Mouse (Mus musculus) mesoderm, embryonic 11.5 days (tissue): ENCODE results near the gene Dynll1.
"Not testable (repeated sequence)": the region's sequence is repeated elsewhere in the genome, so short reads cannot be mapped to it uniquely, and the experiment has no call there.

Experiments used
- DNase-seq: peaks from one replicate; pipeline ENCODE4 v3.0.0-alpha.2; 2012; ENCODE audit warnings: low read depth, low spot score

The Dynll1 gene

GRCm38 (mm10) chr5:115312816-115313667, 12.2 kb upstream of the Dynll1 start:
- DNase-seq = no peak

DNA sequence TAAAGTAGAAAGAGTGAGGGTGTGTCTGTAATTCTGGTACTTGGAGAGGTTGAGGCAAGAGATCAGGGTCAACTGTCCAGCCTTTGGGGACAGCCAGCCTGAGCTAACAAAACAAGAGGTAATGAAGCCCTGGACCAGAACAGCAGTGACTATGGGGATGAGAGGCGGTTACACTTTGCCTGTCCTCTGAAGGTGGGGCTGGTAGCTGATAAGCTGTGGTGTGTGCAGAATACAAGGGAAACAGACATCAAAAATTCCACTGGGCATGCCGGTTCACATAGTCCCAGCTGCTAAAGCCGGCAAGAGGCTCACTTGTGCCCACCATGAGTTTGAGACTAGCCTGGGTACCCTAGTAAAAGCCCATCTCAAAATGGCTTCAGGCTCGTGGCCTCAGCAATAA, 11.6 kb upstream of the Dynll1 start:
- no peak for DNase-seq

GRCm38 (mm10) chr5:115302190-115302589, 1.4 kb upstream of the Dynll1 start:
- not testable (repeated sequence) for DNase-seq

- DNase-seq = no peak
These were observed 816 bp upstream of the Dynll1 start for GRCm38 (mm10) chr5:115301615-115302014.

GRCm38 (mm10) chr5:115300035-115300744, 609 bp downstream of the Dynll1 start:
- DNase-seq = peak; percentile 81

GRCm38 (mm10) chr5:115296347-115296746, 4.5 kb downstream of the Dynll1 start:
- DNase-seq = no peak

DNA sequence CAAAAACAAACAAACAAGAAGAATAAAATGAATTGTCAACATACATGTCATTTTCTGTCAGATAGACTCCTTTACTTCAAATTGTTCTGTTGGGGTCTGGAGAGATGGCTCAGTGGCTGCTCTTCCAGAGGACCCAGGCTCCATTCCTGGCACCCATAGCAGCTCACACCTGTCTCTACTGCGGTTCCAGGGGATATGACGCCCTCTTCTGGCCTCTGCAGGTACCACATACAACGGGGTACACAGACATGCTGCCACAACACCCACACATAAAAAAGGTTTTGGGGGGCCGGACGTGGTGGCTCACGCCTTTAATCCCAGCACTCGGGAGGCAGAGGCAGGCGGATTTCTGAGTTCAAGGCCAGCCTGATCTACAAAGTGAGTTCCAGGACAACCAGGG, 6.6 kb downstream of the Dynll1 start:
- DNase-seq = no peak

DNA sequence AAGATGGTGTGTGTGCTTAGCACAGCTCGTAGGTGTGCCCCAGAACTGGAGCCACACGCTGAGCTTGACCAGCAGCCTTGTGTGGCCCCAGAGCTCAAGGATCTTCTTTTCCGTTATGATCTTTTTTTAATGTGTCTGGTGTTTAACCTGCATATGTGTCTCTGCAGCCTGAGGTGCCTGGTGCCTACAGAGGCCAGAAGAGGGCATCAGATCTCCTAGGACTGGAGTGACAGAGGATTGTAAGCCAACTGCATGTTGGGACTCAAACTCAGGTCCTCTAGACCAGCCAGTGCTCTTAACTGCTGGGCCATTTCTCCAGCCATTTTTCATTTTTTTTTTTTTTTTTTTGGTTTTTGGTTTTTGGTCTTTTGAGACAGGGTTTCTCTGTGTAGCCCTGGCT, 16.1 kb downstream of the Dynll1 start:
- DNase-seq = no peak

- no peak for DNase-seq
These were observed 20.6 kb downstream of the Dynll1 start for GRCm38 (mm10) chr5:115280050-115280687.

DNA sequence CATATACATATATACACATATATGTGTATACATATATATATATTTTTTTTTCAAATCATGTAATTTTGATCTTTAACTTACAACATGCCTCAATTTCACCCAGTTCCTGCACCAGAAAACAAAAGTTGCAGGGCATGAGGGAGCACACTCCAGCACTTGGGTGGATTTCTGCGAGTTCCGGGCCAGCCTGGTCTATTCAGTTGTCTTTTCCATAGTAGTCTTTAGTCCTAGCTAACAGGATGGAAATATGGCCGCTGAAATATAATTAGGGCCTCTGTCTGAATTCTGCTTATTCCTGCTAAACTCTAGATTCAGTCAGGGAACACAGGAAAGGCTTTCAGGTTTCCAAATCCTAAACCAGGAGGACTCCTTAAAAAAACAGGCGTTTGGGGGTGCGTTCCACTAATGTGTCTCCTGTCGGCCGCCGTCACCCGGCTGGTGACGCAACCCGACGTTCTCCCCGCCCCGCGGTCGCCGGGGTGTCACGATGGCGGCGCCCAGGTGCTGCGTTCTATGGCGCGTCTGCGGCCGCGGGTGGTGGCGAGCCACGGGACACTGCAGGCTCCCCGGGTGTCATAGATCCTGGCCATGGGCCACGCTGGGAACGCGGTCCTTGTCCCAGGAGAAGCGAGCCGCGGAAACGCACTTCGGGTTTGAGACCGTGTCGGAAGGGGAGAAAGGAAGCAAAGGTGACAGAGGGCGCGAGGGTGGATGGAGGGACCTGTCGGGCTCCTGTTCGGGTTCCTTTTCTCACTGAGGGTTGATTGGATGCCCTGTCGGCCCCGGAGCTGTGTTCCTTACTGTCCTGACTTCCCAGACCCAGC, 21.4 kb downstream of the Dynll1 start, which contains the start of gene Coq5:
Coq5 (plus strand) TSS at position 441 of the 824 bp plus-strand sequence.
- peak; percentile 71 for DNase-seq

- DNase-seq = no peak
These were observed 22.0 kb downstream of the Dynll1 start for GRCm38 (mm10) chr5:115278785-115279184.

DNA sequence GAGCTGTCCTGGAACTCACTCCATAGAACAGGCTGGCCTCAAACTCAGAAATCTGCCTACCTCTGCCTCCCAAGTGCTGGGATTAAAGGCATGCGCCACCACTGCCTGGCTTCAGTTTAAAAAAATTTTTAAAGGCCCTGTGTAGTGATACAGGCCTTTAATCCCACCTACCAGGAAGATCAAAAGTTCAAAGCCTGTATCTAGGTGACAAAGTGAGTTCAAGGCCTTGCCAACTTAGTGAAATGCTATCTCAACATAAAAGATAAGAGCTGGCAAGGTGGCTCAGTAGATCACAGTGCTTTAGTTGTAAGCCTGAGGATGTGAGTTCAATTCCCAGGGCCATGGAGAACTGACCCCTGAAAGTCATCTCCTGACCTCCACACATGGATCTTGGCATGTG, 22.7 kb downstream of the Dynll1 start:
- DNase-seq = no peak

DNA sequence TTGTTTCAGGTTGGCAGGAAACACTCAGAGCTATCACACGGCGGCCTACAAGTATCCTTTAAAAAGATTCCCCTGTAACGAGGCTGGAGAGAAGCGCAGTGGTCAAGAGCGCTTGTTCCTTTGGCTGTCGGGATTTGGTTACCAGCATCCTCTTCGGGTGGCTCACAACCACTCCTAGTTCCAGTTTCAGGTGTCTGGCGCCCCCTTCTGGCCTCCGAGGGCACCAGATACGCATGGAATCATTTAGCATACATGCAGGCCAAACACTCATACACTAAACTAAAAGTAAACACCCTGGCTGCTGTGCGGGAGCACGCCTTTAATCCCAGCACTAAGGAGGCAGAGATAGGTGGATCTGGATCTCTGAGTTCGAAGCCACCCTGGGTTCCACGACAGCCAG, 24.8 kb downstream of the Dynll1 start:
- peak; percentile 58 for DNase-seq

DNA sequence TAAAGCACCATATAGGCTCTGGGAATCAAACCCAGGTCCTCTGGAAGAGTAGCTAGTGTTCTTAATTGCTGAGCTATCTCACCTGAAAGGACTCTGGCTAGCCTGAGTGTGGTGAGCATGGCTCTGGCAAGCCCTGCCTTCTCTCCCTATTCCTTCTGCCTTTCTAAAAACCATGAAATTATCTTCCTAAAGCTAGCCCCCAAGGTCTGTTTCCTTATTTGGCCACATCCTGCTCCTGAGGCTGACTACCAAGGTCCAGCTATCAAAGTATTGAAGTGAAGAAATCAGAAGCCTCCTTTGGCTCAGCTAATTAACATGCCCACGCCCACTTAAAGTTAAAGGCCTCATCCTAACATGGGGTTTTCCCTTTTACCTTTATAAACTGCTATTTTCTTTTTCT, 26.0 kb downstream of the Dynll1 start:
- no peak for DNase-seq

GRCm38 (mm10) chr5:115274353-115274752, 26.4 kb downstream of the Dynll1 start:
- DNase-seq = no peak

GRCm38 (mm10) chr5:115273549-115274135, 27.2 kb downstream of the Dynll1 start:
- no peak for DNase-seq

- peak; percentile 98 for DNase-seq
These were observed 27.8 kb downstream of the Dynll1 start, which contains the start of gene Rnf10 for GRCm38 (mm10) chr5:115272812-115273548. Gene Rnf10, minus strand, starts transcription at chr5:115272898.

DNA sequence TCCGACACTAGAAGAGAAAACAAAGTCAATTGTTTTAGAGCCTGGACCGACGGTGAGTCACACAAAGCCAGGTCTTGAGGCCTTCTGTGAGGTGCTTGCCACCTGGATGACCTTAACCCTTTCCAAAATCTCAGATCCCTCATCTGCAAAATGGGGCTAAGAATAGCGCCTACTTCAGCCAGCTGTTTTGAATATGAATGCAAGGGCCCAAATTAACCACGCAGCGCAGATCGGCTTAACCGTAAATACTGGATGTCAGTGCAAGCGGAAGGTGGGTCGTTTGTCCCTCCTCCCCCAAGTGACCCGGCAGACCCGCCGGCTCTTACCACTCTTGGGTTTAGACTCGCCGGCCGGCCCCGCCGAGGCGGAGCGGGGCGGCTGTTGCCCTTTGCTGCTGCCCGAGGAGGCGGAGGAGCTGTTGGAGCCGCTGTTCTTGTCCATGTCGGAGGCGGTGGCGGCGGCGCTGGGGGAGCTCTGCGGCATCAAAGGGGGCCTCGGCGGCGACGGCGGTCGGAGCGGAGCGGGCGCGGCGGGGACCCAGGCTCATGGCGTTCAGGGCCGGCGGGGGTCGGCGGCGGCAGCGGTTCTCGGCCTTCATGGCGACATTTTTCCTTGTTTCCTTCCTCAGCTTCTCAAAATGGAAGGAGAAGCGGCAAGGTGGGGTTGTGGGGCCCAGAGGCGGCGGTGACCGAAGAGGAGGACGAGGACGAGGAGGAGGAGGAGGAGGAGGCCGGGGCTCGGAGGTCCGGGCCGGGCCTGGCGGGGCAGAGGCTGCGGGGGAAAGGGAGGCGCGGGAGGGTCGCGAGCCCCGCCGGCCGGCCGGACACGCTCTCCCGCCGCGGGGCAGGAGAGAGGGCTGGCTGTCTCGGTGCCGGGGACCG, 28.6 kb downstream of the Dynll1 start:
- peak; percentile 54 for DNase-seq

- no peak for DNase-seq
These were observed 30.8 kb downstream of the Dynll1 start for GRCm38 (mm10) chr5:115269969-115270368.
